Mouse (Mus musculus) WW6 (cell line): ENCODE measurements around the gene Birc3.

Source experiments
- DNase-seq: peaks from one replicate; pipeline ENCODE4 v3.0.0-alpha.2; 2013; ENCODE audit warnings: low read depth, low spot score

Birc3 gene

DNA sequence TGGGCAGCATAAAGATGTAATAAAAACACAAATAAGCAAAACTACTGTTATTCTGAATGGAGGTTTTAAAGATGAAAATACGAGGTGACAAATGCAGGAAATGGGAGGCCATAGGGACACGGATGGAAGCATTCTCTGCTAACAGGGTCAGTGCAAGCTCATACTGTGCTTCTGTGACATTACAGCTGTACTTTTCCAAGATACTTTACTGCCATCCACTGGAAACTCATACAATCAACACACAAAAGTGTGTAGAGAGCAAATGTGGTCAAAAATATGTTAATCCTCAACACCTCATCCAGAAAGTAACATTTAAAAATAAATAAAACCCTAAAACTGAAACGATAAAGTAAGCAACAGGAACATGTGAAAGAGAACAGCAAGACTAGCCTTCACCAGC, 50.2 kb downstream of the Birc3 start:
- no peak for DNase-seq

DNA sequence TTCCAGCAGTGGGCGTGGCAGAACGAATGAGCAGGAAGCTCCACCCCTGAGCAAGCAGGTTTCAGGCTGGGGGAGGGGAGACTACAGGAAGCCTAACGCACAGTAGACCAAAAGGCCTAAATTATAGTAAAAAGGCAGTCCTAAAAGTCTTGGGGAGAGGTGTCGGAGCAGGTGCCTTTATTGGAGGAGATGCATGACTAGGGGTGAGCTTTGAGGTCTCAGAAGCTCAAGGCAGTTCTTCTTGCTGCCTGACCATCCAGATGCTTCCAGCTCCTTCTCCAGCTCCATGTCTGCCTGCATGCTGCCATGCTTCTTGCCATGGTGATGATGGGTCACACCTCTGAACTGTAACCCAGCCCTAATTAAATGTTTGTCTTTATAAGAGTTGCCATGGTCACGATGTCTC, 67.9 kb downstream of the Birc3 start:
- peak; percentile 26 for DNase-seq
